Mouse (Mus musculus) forelimb bud, embryonic 11.5 days (tissue): ENCODE measurements at regions not wholly inside any gene's neighbourhood (a gene's known extent, or its start where the extent isn't known, plus 50 kb on each side); places are given as distances from the start of the nearest gene placed in this dataset.
"Not testable (repeated sequence)": the region's sequence is repeated elsewhere in the genome, so short reads cannot be mapped to it uniquely, and the experiment has no call there.

Source experiments
- DNase-seq: peaks from one replicate; pipeline ENCODE4 v3.0.0-alpha.2; 2012; ENCODE audit warnings: low read depth, low spot score

DNA sequence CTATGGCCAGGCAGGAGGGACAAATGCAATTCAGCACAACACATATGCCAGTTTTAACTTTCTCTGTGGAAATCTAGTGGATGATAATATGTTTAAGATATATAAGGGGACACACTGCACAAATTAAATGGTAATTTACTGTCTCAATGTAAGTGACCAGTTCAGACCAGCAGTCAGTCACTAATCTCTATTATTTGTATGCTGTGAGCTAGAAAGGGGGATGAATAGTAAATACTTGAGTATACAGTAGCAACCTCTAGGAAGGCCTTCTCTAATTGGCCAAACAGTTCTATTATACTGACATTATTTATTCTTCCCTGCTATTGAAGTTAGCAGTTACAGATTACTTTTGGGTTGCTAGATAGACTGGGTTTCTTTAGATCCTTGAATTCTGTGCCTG is 391.2 kb downstream of the Fign start:
- no peak for DNase-seq

DNA sequence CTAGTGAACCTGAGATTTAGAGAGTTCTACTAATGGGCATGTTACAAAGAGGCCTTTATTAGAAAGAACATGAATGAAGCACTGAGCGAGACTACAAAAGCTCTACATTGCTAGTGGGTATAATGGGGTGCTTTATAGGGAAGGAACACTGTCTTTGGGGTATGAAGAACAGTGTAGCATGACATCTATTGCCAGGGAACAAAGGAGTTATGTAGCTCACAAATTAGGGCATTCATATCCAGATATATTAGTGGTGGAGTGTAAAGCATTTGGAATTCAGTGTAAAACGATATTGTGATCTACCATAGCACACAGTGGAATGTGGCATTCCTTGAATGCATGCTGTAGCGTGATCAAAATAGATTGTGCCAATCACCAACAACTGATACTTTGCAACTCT is 391.7 kb downstream of the Fign start:
- DNase-seq: no peak

DNA sequence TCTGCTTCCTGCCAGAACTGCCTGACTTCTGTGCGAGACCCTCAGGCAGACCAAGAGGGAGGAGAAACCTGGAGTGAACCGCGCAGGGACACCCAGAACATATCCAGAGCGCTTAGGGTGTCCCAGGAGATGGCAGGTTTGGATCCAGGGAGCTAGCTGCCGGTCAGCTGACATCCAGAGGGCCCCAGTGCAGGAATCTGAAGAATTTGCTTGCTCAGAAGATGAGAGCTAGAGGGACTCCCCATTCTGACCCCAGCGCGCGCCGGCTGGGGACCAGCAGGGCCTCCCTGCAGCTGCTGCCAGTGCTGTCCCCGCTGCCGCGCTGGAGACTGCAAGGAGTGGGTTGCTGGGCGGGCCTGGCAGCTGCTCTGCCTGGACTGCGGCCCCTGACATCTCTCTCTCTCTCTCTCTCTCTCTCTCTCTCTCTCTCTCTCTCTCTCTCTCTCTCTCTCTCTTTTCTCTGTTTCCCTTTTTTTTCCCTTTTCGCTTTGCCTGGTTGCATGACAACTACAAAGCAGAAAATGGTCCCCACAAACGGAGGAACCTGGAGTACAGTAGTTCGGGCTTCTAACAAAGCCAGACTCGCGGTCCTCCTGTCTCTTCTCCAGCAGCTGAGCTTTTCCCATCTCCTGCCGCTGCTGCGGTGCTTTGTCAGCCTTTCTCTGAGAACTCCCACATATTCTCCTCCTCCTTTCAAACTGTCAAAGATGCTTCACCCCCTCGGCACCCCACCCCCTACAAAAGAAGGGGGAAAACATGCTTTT is 395.3 kb downstream of the Fign start:
- peak; percentile 65 for DNase-seq

DNA sequence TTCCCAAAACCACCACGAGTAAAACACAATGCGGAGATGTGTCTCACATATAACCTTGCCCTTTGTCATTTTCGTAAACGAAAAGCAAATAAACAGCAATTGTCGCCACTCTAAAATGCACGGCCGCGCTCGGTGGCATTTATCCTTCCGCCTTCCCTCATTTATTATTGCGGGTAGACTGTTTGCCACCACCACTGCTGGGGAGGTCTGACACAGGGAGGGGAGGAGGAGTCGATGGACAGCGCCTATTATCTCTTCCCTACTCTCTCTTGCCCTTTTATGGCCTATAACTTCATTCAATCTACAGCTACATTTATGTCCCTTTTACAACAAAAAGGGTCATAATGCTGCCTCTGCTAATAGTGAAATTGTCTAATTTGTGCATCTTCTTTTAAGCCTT is 396.0 kb downstream of the Fign start:
- no peak for DNase-seq

DNA sequence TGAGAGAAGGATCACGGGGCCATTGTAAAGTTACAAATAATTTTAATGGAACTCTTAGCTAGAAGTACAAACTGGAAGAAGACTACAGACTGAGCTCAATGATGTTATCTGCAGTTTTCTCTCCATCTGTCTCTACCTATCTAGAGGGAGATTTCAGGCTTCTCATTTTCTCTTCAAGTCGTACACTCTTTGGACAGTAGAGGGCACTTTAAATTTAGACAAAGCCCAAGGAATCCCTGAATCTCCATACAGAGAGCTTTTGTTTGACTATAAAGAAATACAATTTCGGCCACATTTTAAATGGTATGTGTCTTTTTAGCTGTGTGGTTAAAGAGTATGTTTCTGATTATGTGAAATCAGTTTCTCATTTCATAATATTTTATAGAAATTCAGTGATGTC is 397.6 kb downstream of the Fign start:
- DNase-seq: peak; percentile 49

DNA sequence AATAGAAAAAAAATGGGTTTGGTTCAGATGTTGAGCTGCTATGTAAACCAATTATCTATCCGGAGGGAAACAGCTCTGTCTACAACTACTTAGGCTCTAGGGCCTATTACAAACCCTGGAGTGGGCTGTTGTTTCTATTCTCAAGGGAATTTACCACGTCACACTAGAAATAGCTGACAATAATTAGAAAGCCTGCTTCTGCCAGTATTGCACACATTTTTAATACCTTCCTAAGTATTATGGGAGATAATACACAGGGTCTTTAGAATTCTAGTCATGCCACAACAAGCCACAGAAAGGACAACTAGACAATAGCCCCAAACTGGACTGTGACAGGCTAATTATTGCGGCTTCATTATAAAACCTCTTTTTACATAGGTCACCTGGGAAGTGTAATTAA is 428.1 kb downstream of the Fign start:
- DNase-seq: no peak

DNA sequence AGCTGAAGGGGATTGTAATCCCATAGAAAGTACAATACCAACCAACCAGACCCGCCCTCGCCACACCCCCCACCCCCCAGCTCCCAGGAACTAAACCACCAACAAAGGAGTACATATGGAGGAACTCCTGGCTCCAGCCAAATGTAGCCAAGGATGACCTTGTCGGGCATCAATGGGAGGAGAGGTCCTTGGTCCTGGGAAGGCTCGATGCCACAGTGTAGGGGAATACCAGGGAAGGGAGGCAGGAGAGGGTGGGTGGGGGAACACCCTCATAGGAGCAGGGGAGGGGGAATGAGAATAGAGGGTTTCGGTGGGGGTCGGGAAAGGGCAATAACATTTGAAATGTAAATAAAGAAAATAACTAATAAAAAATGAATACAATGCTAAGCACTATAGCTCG is 429.1 kb downstream of the Fign start:
- DNase-seq: no peak

DNA sequence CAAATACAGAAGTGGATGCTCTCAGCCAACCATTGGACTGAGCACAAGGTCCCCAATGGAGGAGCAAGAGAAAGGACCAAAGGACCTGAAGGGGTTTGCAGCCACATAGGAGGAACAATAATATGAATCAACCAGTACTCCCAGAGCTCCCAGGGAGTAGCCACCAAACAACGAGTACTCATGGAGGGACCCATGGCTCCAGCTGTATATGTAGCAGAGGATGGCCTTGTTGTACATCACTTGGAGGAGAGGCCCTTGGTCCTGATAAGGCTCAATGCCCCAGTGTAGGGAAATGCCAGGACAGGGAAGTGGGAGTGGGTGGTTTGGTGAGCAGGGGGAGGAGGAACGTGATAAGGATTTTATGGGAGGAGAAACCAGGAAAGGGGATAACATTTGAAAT is 437.9 kb downstream of the Fign start:
- DNase-seq: not testable (repeated sequence)
